Mouse (Mus musculus) natural killer cell, adult 2 months (primary cell): ENCODE results near the gene Hoxa10.

Experiments used
- DNase-seq, 2 experiments: peaks; one replicate each; pipeline ENCODE4 v3.0.0; 2022; ENCODE audit warnings: low spot score in 2 of 2

The Hoxa10 gene

GRCm38 (mm10) chr6:52245040-52245756, 4.5 kb upstream of the Hoxa10 start:
- no peak for DNase-seq

DNA sequence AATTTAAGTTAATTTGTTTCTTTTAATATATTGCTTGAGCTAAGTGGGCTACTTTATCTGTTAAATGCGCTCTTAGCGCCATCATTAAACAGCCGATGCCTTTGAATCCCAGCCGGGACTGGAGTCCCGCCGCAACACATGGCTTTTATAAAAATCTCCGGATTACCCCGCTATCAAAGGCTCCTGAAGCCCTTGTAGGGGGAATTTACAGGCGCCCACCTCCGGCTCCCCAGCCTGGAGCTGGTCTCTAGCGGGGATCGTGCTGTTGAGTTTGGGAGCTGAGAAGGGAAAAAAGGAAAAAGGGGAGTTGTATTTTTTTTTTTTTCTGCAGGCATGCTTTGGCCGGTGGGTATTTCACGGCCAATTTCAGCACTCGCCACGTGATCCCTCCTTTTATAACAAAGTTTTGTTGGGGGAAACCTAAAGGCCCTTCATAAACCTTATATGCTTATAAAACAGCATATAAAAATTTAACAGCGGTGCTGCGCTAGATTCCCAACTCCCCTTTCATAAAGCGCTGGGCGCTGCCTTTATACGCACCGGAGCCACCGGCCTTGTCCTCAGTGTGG, 3.9 kb upstream of the Hoxa10 start:
- DNase-seq = no peak

GRCm38 (mm10) chr6:52243681-52244121, 3.0 kb upstream of the Hoxa10 start:
- no peak for DNase-seq

GRCm38 (mm10) chr6:52242801-52243332, 2.2 kb upstream of the Hoxa10 start:
- DNase-seq = no peak

DNA sequence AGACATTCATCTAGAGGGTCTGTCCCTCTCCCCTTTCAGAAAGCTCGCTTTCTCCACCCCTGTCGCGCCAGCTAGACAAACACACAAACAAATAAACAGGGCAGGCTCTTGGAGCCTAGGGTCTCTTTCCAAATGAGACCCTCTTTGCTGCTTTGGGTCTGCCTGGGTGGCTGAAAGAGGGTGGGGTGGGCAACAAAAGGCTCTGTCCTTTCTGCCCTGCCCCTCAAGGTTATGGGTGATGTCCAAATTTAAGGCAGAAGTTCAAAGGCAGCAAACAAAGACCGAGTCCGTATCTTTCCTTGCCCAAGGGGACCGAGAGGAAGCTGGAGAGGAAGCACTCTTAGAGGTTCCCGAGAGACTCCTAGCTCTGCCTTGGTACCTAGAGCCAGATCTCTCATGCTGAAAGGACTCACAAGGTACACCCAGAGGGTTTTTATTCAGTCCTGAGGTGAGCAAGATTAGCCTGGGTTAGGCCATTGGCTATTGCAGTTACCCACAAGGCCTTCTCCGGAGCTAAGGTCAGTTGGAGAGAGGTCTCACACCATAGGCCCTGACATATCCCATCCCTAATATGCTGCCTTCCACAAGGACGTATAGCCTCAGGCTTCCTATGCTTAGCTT, 457 bp upstream of the Hoxa10 start:
- no peak for DNase-seq

- DNase-seq = no peak
Measured at GRCm38 (mm10) chr6:52239625-52240388, 847 bp downstream of the Hoxa10 start.

GRCm38 (mm10) chr6:52238976-52239375, 1.7 kb downstream of the Hoxa10 start:
- no peak for DNase-seq

DNA sequence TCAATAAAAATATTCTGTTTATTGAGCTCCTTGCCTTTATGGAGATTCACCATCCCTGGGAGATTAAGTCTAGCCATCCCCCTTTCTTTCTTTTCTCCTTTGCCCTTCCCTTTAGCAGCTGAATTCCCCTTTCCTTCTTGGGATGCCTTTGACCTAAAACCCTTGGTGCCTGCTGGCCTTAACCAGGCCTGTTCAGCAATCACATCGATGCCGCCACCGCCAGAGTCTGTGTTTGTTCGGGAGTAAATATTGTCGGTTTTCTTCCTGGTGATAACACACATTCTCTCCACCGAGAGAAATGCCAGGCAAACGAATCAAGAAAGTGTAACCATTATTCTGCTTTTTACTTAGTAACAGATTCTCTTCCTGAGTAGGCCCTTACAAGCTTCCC, 2.5 kb downstream of the Hoxa10 start:
- DNase-seq = no peak

DNA sequence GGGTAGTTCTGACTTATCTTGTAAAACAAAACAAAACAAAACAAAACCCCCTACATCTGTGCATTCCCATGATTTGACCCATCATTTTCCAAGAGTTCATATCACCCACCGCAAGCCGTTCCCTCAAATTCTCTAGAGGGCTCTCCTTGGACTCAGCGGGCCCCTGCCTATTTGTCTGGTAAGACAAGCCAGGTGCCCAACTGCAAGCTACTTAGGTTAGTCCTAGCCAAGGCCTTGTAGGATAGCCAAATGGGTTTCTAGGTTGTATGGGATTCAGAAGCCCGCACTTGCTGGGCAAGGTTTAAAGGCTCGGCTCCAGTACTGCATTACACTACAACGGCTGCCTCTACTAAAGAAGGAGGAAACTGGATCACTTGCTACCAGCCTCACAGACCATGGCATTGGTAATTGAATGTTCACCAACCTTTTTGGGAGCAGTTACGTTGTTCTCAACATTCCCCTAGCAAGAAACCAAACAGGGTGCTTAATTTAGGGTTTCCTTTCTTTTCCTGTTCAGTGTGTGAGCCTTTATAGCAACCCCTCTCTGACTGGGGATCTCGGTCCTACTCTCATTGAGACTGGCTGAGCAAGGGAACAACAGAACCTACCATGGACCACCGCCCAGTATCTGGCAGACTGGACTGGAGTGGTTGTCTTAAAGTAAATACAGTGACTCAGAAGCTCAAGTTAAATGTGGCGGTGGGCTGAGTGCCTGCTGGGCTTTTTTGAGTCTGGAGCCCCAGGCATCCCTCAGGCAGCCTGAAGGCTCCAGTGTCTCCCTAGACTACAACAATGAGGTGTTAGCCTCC, 3.1 kb downstream of the Hoxa10 start:
- no peak for DNase-seq

DNA sequence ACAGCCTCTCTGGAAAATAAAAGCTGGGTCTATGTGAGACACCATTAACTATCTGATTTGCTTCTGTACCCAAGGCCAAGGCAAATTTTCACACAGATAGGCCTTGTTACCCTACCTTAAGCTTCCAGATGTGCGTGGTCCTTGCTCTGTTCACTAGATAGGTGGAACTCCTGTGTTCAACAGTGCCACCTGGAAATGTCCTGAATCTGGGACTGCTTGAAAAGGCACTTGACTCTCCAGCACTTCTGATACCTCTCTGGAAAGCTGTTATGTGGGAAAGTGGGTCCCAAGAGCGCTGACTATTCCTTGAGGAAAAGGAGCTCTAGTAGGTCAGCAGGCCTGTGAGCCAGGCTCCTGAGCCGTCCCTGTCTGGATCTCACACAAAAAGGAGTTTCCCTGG, 3.8 kb downstream of the Hoxa10 start:
- no peak for DNase-seq

GRCm38 (mm10) chr6:52235866-52236265, 4.8 kb downstream of the Hoxa10 start:
- DNase-seq = no peak

GRCm38 (mm10) chr6:52235267-52235666, 5.4 kb downstream of the Hoxa10 start:
- no peak for DNase-seq

DNA sequence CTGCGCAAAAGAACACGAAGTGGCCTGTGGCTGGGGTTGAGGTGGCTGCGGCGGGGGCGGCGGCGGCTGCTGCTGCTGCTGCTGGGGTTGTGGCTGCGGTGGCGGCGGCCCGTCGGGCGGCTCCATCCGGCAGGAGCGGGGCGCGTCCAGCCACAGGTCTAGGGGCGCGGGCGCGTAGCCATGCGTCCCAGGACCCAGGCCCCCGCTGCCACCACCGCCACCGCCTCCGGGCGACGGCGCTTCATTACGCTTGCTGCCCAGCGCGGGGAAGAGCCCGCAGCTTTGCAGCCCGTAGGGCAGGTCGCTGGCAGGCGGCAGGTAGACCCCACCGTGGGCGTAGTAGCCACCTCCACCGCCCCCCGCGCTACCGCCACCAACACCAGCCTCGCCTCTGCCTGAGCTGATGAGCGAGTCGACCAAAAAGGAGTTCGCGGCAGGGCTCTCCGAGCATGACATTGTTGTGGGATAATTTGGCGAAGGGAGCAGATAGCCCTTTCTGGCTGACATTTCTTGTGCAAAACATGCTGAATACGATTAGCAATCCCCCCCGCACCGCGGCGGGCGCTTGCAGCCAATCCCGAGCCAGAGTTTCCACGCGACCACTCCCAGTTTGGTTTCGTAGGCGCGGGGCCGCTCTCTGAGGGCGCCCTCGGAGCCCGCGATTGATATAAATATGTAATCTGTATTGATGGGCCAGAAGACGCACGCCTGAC, 6.1 kb downstream of the Hoxa10 start:
- no peak for DNase-seq

DNA sequence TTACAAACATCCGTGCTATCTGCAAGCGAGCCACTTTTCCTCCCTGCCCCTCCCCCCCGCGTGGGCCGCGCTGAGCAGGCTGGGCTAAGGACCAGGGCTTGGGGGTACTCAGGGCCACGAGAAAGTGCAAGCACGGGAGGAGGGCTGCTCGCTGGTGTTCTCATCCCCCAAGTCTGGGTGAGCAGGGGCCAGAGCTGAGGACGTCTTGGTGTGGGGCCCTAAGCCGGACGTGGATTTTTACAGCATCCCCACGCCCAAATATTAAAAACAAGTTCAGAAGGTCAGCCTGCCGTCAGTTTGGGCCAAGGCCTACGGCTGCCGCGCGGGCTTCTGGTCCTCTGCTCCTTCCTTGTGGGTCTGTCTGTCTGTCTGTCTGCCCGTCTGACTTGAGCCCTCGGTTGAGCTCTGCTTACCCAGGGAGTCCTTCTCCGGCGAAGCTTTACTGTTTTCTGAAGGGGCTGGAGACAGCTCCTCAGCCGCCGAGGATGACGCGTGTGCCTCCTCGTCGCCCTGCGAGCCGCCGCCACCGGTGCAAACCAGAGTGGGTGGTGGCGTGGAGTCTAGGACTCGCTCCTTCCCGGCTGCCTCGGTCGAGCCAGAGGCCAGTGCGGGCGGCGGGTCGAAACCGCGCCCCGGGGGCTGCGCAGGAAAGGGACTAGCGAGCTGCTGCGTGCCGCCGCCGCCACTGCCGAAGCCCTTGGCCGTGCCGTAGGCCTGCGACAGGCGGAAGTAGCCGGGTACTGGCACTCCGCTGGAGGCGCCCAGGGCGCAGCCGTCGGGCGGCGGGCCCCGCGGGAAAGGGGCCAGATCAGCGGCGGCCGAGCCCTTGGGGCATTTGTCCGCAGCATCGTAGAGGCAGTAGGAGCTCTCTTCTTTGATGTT, 6.9 kb downstream of the Hoxa10 start:
- DNase-seq = no peak

DNA sequence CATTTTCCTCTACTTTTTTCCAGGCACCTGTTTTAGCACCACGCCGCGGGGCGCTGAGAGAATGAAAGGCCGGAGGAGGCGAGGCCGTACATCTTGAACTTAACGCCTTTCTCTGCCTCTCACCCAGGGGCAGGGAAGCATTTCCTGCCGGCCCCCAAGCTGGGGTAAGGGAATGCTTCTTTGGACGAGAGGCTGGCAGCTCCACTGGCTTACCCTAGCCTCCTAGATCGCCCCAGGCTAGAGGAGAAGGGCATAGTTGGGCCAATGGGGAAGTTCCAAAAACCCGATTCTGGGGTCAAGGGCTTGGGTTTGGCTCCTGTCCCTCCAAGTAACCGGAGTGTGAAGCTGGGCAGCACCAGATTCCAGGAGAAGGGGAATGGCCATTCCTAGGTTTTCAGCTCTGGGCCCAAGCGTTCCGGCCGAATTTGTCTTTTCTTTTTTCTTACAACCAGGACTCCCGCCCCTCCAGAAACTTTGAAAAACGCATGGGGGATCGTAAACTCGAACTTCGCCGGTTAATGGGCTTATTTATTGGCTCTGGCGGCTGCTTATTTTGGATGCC, 7.6 kb downstream of the Hoxa10 start:
- DNase-seq = no peak

DNA sequence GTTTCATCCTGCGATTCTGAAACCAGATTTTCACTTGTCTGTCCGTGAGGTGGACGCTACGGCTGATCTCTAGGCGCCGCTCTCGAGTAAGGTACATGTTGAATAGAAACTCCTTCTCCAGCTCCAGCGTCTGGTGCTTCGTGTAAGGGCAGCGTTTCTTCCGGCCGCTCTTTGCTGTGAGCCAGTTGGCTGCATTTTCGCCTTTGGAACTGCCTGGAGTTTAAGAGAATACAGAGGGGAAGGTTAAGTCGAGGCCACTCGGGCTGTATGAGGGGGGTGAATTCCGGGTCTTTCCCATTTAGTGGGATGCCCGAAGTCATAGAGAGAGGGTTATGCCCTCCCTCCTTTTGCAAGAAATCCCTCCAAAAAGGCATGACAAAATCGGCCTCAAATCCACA, 8.1 kb downstream of the Hoxa10 start:
- no peak for DNase-seq

DNA sequence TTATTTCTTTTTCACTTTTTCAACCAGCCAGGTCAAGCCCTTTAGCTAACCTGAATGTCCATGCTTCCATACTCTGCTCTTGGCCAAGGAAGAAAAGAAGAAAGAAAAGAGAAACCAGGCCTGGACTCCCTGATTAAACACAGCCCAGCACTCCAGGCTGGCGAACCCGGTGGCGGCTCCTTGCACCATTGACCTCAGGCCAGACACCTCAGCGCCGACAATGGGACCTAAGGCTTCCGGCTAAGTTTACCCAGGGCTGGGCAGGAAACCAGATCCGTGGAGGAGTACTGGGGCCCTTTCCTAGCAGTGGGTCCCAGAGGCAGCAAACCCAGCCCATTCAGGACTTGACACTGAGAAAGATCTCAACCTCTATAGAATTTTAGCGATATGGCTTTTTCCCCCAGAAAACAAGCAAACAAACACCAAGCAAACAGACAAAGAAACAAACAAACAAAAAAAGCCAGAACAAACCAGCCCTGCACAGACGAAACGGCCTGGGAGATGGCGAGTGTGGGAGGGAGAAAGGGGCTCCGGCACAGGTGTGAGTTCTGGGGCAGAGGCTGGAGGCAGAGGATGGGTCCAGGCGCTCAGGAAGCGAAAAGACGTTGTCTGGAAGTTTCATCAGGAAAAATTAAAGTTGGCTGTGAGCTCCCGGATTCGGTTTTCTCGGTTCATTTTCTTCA, 8.6 kb downstream of the Hoxa10 start:
- DNase-seq = no peak

DNA sequence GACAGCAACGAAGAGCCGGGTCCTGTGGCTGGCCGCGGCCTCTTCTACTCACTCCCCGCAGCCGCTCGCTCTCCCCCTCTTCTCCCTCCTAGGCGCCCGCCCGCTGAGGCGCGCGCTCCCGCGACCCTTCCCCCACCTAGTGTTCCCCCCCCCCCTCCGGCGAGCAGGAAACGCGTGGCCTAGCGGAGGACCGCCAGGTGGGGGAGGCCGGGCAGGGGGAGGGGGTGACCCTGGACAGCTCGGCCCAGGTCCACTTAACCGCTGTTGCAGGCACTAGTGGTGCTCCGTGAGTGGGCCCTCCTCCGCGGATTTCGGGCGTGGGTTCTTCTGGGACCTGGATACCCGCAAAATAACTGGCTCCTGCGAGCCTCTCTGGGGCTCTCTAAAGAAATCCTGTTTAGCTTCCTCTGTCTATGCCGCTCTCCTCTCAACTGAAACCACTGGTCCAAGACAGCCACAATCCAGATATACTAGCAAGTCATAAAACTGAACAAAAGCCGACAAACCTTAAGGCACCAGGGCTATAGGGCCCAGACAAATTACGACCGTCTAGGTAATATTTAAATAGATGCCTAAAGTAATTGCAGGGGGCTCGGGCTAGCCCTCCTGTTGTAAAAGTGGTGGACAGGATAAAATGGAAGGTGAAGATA, 10.0 kb downstream of the Hoxa10 start, which contains the start of gene Hoxa9:
TSS of gene Hoxa9 (minus strand) at position 574 of the 650 bp plus-strand sequence.
- no peak for DNase-seq
